Mouse (Mus musculus): ENCODE measurements at regions not wholly inside any gene's neighbourhood (a gene's known extent, or its start where the extent isn't known, plus 50 kb on each side); places are given as distances from the start of the nearest gene placed in this dataset.

DNA sequence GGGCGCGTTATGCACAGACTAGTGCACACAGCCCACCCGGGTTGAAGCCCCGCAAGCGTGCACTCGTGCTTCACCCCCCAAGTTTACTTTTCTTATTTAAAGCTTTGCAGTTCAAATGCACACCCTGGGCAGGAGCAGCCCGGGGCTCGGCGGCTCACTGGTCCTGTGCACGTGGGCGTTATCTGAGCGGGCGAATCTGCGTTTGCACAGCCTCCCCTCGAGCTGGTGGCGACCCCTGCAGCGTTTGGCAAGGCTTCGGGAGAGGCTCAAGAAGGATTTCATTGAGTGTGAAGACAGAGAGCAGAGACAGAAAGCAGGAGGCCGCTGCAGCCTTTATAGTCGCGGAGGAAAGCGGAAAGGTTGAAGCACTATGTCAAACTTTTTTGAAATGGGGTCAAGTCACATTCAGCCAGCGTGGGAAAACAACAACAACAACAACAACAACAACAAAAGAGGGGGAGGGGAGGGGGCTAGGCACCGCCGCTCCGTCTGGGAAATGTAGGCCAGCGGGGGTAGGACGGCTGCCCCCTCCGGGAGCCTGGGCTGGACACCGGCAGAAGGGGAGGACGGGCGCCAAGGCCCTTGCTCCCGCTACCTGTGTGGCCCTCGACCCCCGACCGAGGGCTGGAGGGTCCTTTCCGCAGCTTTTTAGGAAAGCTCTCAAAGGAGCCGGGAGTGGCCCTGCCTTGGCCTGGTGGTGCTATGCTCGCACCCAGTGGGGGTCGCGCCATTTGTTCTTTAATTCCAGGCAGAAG lies 178.7 kb upstream of the Gdi2 start:
- TF ChIP-seq CTCF (IDR thresholded peaks at IDR 0.05; ENCODE audit: borderline replicate concordance, control insufficient read depth, extremely low read depth, insufficient read depth, low read length, poor library complexity) (no peak), POLR2A (IDR thresholded peaks at IDR 0.05; ENCODE audit: control insufficient read depth, extremely low read depth, insufficient read depth, low read length, poor library complexity) (no peak)

All from thymus, adult 2 months (tissue).